Mouse (Mus musculus) kidney, embryonic 15.5 days (tissue): ENCODE measurements around the gene Pld5. TPM values are rescaled to one million over a fixed set of nuclear protein-coding genes. Genes with fewer than 3 reads are reported as not detected.
"Not testable (repeated sequence)": the region's sequence is repeated elsewhere in the genome, so short reads cannot be mapped to it uniquely, and the experiment has no call there.

ENCODE experiments used
- ATAC-seq: fragments of 200-750 bp; cut with Nextera tagmentation; replicated peaks from 2 replicates; pipeline ENCODE4 v1.8.0; 2017; ENCODE audit warnings: moderate TSS enrichment; ENCODE audit not compliant: low FRiP score
- H3K27ac ChIP-seq: fragments of 300-500 bp; sonication (generic); 2 replicates; pipeline ENCODE4 v1.5.1; 2015; ENCODE audit warnings: mild to moderate bottlenecking, inconsistent platforms
- H3K27me3 ChIP-seq: fragments of 300-500 bp; sonication (generic); 2 replicates; pipeline ENCODE4 v1.6.1; 2015; ENCODE audit warnings: inconsistent platforms
- H3K36me3 ChIP-seq: fragments of 300-500 bp; sonication (generic); 2 replicates; pipeline ENCODE4 v1.6.1; 2015; ENCODE audit warnings: inconsistent platforms
- H3K4me1 ChIP-seq: fragments of 300-500 bp; sonication (generic); 2 replicates; pipeline ENCODE4 v1.6.1; 2015; ENCODE audit warnings: inconsistent platforms
- H3K4me2 ChIP-seq: fragments of 300-500 bp; sonication (generic); 2 replicates; pipeline ENCODE4 v1.6.1; 2015; ENCODE audit warnings: moderate library complexity, mild to moderate bottlenecking, inconsistent platforms
- H3K4me3 ChIP-seq: fragments of 300-500 bp; sonication (generic); replicated peaks from 2 replicates; pipeline ENCODE4 v1.5.1; 2015; ENCODE audit warnings: mild to moderate bottlenecking, inconsistent platforms
- H3K9ac ChIP-seq: fragments of 300-500 bp; sonication (generic); 2 replicates; pipeline ENCODE4 v1.6.1; 2015; ENCODE audit warnings: mild to moderate bottlenecking, inconsistent platforms
- H3K9me3 ChIP-seq: fragments of 300-500 bp; sonication (generic); replicated peaks from 2 replicates; pipeline ENCODE4 v1.6.1; 2016; ENCODE audit warnings: inconsistent platforms
- WGBS: fragments of 180-500 bp; shearing (Covaris S2); methylation state at CpG from one replicate; pipeline ENCODE4 v1.1.7; 2015; ENCODE audit warnings: mixed read lengths; 5-methylcytosine and 5-hydroxymethylcytosine counted together
- polyA plus RNA-seq: library from polyadenylated mRNA; unstranded; fragments of >200 nt; fragmentation: Nextera tagmentation; extraction: Ambion mirVana; gene quantifications from 2 replicates; pipeline ENCODE4 v1.2.1, GENCODE M21; 2015

Pld5 gene
- polyA plus RNA-seq, 1 experiment from 2014 or later: 2.5 TPM

DNA sequence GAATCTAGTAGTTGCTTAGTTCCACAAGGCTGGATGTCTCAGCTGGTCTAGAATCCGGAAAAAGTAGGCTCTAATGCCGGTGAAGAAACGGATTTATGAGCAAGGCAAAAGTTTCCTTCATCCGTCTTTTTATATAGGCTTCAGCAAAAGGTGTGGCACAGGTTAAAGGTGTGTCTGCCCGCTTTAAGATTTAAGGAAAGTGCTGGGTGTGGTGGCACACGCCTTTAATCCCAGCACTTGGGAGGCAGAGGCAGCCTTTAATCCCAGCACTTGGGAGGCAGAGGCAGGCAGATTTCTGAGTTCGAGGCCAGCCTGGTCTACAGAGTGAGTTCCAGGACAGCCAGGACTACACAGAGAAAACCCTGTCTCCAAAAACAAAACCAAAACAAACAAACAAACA lies 296.1 kb downstream of the Pld5 start, which contains the start of gene Rbm8a2:
Gene Rbm8a2 (minus strand): TSS at position 101 of the 400 bp plus-strand sequence.
- H3K36me3 ChIP-seq, H3K27me3 ChIP-seq, H3K9ac ChIP-seq, ATAC-seq, H3K4me3 ChIP-seq, H3K4me2 ChIP-seq, H3K4me1 ChIP-seq, H3K9me3 ChIP-seq, H3K27ac ChIP-seq: not testable (repeated sequence)
- WGBS: 93% methylated on average over 7 of the region's 7 CpGs

DNA sequence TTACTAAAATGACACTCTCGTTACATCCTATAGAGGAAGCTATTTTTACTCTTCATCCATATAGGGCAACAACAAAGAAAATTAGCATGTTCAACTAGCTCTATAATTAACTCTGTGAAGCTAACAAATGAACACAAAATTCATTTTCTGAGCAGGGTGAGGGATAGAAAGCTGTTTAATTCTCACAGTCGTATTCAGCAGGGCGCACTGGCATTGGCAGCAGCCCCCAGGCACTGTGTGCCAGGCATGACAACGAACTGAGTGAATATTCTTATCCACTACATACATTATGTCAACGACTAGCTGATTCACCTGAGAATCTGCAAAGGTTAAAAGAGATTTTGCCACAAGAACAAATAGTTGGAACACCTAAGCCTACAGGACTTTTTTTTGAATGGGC lies 304.4 kb downstream of the Pld5 start:
- ATAC-seq: no peak
- Histone ChIP-seq H3K9me3 (no peaks in the 10 kb centered on the region), H3K4me3 (no peak overlapping the region), H3K36me3 (no peaks in the 10 kb centered on the region), H3K27me3 (no peaks in the 10 kb centered on the region), H3K27ac (no peak overlapping the region), H3K4me1 (no peaks in the 10 kb centered on the region), H3K9ac (no peak overlapping the region), H3K4me2 (no peak overlapping the region)
- WGBS: 87% methylated on average over 5 of the region's 5 CpGs

DNA sequence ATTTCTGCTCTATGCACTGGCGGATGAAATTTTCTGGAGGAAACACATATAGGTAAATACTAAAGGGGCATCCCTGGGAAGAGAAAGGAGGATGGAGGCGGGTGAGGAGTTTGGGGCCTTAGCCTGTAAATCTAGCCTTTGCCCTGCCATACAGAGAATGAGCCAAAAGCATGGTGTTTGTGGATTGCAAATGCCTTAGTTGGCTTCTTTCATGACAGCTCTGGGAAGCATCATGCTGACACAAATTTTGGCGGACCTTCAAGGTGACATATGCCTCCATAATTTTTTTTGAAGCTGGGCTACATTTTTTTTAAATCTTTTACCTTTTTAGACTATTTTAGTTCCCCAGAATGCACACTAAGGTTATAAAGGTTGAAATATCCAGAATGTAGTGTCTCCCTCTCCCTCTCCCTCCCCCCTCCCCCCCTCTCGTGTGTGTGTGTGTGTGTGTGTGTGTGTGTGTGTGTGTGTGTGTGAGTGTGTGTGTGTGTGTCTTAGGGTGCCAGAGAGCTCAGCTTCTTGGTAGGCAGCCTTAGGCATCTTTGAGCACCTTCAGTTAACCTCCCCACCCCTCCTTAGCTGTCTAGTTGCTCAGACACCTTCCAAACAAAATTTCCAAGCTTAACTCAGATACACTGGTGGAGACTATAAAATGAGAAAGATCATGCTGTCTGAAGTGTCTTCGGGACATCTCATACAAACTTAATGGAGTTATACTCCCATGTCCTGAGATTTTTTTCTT lies 307.9 kb downstream of the Pld5 start:
- H3K27me3 ChIP-seq: no peaks in the 10 kb centered on the region
- no peaks in the 10 kb centered on the region for H3K36me3 ChIP-seq
- no peaks in the 10 kb centered on the region for H3K9me3 ChIP-seq
- ATAC-seq: no peak
- 87% methylated on average over 5 of the region's 5 CpGs for WGBS
- H3K9ac ChIP-seq: no peak overlapping the region
- H3K4me2 ChIP-seq: no peak overlapping the region
- H3K27ac ChIP-seq: no peak overlapping the region
- H3K4me3 ChIP-seq: no peak overlapping the region
- H3K4me1 ChIP-seq: no peaks in the 10 kb centered on the region

DNA sequence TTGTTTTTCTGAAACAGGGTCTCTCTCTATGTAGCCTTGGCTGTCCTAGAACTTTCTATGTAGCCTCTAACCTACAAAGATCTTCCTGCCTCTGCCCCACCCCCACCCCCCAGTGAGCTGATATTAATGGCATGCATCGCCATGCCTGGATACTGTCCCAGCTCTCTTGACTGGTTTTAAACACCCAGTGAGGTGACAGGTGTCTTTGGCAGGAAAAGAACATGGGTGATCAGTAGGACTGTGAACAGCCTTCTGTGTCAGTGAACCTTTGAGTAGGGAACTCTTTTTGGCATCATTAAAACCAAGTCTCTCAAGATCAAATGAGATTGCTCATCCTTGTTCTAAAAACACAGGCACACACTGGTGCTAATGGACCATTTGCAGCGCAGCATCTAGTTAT lies 313.3 kb downstream of the Pld5 start:
- Histone ChIP-seq H3K4me2 (no peak overlapping the region), H3K27me3 (no peaks in the 10 kb centered on the region), H3K4me3 (no peak overlapping the region), H3K27ac (no peak overlapping the region), H3K9me3 (no peaks in the 10 kb centered on the region), H3K36me3 (no peaks in the 10 kb centered on the region), H3K4me1 (no peaks in the 10 kb centered on the region), H3K9ac (no peak overlapping the region)
- 92% methylated on average over 2 of the region's 2 CpGs for WGBS
- ATAC-seq: no peak

DNA sequence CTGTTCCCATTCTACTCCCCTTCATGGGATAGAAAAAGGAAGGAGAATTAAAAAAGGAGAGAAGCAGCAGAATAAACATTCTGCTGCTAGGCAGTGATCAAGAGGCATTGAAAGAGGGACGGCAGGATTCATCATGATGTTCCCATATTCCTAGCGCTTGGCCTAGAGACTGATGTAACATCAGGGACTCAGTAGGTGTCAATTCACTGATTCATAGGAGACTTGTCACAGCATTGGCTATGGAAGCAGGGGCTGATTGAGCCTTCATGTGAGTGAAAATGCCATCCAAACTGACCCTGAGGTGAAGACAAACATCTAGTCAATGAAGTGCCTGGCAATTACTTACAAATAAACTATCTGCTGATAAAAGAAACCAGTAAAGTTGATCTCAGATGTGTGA lies 324.3 kb downstream of the Pld5 start:
- ATAC-seq: no peak
- WGBS: 77% methylated on average over 2 of the region's 2 CpGs

DNA sequence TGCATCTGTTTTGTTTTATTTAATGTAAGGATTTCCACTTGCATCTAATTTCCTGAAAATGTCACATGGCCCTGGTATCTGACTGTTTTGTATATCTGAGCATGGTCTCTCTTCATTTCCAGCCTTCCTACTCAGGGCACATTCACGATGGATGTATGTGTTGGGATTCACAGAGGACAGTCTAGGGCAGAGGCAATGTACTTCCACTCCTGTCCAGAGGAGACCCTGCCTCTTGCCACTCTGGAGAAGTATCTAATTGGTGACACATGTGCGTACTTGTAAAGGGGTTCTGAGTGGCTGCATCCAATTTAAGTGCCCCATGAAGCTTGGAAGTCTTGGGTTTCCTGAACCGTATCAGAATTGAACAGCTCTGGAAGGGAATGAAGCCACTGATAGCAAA lies 324.7 kb downstream of the Pld5 start:
- ATAC-seq: peak; percentile 49; the same call in 1 of the 2 replicates
- 69% methylated on average over 3 of the region's 3 CpGs for WGBS
- H3K4me3 ChIP-seq: no peak overlapping the region
- no peak overlapping the region for H3K27ac ChIP-seq
- 0 out of 2 replicates have a peak, but pooled peaks cover 3% of the 10 kb centered on the region for H3K4me1 ChIP-seq
- no peaks in the 10 kb centered on the region for H3K36me3 ChIP-seq
- no peaks in the 10 kb centered on the region for H3K9me3 ChIP-seq
- H3K9ac ChIP-seq: no peak overlapping the region
- no peaks in the 10 kb centered on the region for H3K27me3 ChIP-seq
- H3K4me2 ChIP-seq: no peak overlapping the region

More for the DNA sequence above, 324.3 kb downstream of the Pld5 start:
- Histone ChIP-seq H3K27ac (no peak overlapping the region), H3K36me3 (no peaks in the 10 kb centered on the region), H3K4me1 (0 out of 2 replicates have a peak, but pooled peaks cover 3% of the 10 kb centered on the region), H3K4me3 (no peak overlapping the region), H3K9me3 (no peaks in the 10 kb centered on the region), H3K9ac (no peak overlapping the region), H3K4me2 (no peak overlapping the region), H3K27me3 (no peaks in the 10 kb centered on the region)

DNA sequence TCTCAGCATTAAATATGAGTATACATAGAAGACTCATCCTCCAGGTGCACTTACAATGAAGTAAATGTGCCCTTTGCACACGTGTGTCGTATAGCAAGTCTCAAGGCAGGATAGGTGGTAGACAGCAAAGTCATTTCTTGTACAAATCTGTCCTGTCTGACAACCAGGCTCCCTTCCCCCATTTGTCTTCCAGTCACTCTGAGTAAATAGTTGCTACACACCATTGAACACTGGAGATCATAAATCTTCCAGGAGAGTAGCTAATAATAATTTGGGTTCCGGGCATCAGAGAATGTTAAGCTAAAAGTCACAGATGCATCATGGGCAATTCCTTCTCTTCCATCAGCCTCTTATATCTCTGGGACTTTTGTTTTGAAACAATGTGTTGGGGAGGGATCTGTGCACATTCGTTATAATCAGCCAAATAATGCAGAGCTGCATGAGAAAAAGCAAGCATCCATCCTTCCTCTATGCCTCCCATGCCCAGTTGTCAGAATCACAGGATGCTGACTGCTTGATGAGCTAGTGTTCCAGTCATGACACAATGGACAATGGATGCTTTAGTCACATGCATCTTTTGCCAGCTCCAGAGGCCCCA lies 328.3 kb downstream of the Pld5 start:
- Histone ChIP-seq H3K4me1 (0 out of 2 replicates have a peak, but pooled peaks cover 3% of the 10 kb centered on the region), H3K9me3 (no peaks in the 10 kb centered on the region), H3K4me3 (no peak overlapping the region), H3K27ac (no peak overlapping the region), H3K9ac (no peak overlapping the region), H3K27me3 (no peaks in the 10 kb centered on the region), H3K36me3 (no peaks in the 10 kb centered on the region), H3K4me2 (no peak overlapping the region)
- WGBS: 27% methylated on average over 4 of the region's 4 CpGs
- ATAC-seq: peak; percentile 33; the same call in 1 of the 2 replicates

DNA sequence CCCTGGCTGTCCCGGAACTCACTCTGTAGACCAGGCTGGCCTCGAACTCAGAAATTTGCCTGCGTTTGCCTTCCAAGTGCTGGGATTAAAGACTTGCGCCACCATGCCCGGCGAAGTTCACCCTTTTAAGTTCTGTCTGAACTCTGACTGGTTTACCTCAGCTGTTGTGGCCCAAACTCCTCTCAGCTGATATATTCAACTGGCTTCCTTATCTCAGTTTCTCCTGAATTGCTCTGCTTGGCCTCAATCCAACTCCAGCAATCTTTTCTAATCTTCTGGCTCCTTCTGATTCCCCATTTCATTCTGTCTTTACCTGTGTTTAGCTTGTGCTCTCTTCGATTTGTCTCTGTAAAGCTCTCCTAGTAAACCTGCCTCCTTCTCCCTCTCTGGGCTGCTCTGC lies 331.9 kb downstream of the Pld5 start:
- Histone ChIP-seq H3K9ac (no peak overlapping the region), H3K4me3 (no peak overlapping the region), H3K27me3 (no peaks in the 10 kb centered on the region), H3K9me3 (no peaks in the 10 kb centered on the region), H3K27ac (no peak overlapping the region), H3K36me3 (no peaks in the 10 kb centered on the region), H3K4me1 (0 out of 2 replicates have a peak, but pooled peaks cover 3% of the 10 kb centered on the region), H3K4me2 (no peak overlapping the region)
- WGBS: 88% methylated on average over 7 of the region's 7 CpGs
- no peak for ATAC-seq

DNA sequence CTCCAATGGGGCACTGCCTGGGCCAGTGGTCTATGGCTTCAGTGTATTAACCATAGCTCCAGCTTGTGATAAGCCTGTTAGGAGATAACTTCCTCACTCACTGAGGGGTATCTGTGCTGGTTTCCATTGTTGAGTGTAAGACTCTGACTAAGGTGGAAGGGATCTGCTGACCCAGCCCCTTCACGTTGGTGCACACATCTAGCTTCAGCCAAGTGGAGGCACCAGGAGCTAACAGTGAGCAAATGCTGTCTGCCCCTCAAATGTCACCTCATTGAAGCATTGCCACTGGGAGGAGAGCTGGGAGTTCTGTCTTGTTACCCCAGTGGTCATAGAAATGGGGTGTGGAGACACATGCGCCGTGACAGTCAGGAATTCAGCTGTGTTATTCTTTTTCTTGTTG lies 336.4 kb downstream of the Pld5 start:
- no peaks in the 10 kb centered on the region for H3K36me3 ChIP-seq
- H3K9me3 ChIP-seq: no peaks in the 10 kb centered on the region
- ATAC-seq: no peak
- H3K4me2 ChIP-seq: no peak overlapping the region
- H3K9ac ChIP-seq: no peak overlapping the region
- 81% methylated on average over 3 of the region's 3 CpGs for WGBS
- H3K27me3 ChIP-seq: no peaks in the 10 kb centered on the region
- H3K27ac ChIP-seq: no peak overlapping the region
- peaks cover 3% of the 10 kb centered on the region; the same call in 1 of the 2 replicates for H3K4me1 ChIP-seq
- no peak overlapping the region for H3K4me3 ChIP-seq

DNA sequence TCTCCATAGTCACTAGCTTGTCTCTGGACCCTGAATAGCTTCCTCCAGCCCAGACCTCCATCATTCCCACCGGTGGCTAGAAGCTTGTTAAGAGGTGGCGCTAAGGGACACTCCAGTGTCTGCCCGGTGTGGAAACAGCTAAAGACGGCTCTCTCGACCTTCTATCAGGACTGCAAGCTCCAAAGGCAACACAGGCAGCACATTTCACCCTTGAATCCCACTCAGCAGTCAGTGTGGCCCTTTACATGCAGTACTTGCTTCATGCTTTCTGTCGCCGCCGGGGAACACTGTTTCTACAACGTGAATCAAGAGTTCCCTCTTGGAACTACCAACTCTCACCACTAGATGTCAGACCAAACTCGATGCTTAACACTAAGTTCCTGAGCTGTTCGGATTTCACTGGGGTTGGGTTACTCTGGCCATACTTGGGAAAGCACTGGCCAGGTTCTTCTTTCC lies 338.8 kb downstream of the Pld5 start:
- Histone ChIP-seq H3K9me3 (no peaks in the 10 kb centered on the region), H3K27me3 (no peaks in the 10 kb centered on the region), H3K36me3 (no peaks in the 10 kb centered on the region), H3K9ac (no peak overlapping the region), H3K4me1 (peaks cover 3% of the 10 kb centered on the region; the same call in 1 of the 2 replicates), H3K27ac (no peak overlapping the region), H3K4me3 (no peak overlapping the region), H3K4me2 (peak overlapping the region; percentile 50)
- WGBS: 11% methylated on average over 11 of the region's 11 CpGs
- ATAC-seq: peak; percentile 93

DNA sequence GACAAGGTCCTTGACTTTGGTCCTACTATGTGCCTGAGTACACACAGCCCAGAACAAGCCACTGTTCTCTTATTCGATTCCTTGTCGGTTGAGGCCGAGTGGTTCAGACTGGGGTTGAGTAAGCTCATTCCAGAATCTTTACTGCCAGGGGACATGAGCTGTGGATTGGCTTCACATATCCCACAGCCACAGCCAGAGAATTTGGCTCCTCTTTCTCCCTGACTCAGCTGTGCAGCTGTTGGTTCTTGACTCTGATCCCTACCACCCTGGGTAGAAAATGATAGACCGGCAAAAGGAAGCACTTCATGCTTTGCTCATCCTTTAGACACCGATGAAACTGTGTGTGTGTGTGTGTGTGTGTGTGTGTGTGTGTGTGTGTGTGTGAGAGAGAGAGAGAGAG lies 343.7 kb downstream of the Pld5 start:
- ATAC-seq: no peak
- WGBS: 93% methylated on average over 5 of the region's 5 CpGs
- H3K27ac ChIP-seq: no peak overlapping the region
- no peaks in the 10 kb centered on the region for H3K9me3 ChIP-seq
- no peak overlapping the region for H3K9ac ChIP-seq
- peaks cover 3% of the 10 kb centered on the region; the same call in 1 of the 2 replicates for H3K4me1 ChIP-seq
- no peaks in the 10 kb centered on the region for H3K27me3 ChIP-seq
- no peaks in the 10 kb centered on the region for H3K36me3 ChIP-seq
- H3K4me3 ChIP-seq: no peak overlapping the region
- no peak overlapping the region for H3K4me2 ChIP-seq
